Mouse (Mus musculus) limb, embryonic 10.5 days (tissue): ENCODE measurements at regions not wholly inside any gene's neighbourhood (a gene's known extent, or its start where the extent isn't known, plus 50 kb on each side); places are given as distances from the start of the nearest gene placed in this dataset.
A peak's percentile ranks its signal among the peaks of the same experiment; 100 is the strongest.

ENCODE experiments used
- DNase-seq: peaks from one replicate; pipeline ENCODE4 v3.0.0-alpha.2; 2017; ENCODE audit warnings: low spot score
- H3K27ac ChIP-seq: fragments of 300-500 bp; sonication (generic); 2 replicates; pipeline ENCODE4 v1.5.1; 2016; ENCODE audit warnings: mild to moderate bottlenecking
- H3K27me3 ChIP-seq: fragments of 300-500 bp; sonication (generic); 2 replicates; pipeline ENCODE4 v1.6.1; 2016; ENCODE audit warnings: low read depth, mild to moderate bottlenecking; ENCODE audit not compliant: poor library complexity, severe bottlenecking
- H3K36me3 ChIP-seq: fragments of 300-500 bp; sonication (generic); 2 replicates; pipeline ENCODE4 v1.6.1; 2016; ENCODE audit warnings: mild to moderate bottlenecking, moderate library complexity
- H3K4me1 ChIP-seq: fragments of 300-500 bp; sonication (generic); 2 replicates; pipeline ENCODE4 v1.6.1; 2016
- H3K4me3 ChIP-seq: fragments of 300-500 bp; sonication (generic); 2 replicates; pipeline ENCODE4 v1.5.1; 2016; ENCODE audit warnings: mild to moderate bottlenecking, moderate library complexity
- H3K9me3 ChIP-seq: fragments of 300-500 bp; sonication (generic); replicated peaks from 2 replicates; pipeline ENCODE4 v1.6.1; 2016; ENCODE audit warnings: mild to moderate bottlenecking
- WGBS: fragments of 180-500 bp; shearing (Covaris S2); methylation state at CpG from one replicate; pipeline ENCODE4 v1.1.7; 2016; 5-methylcytosine and 5-hydroxymethylcytosine counted together

DNA sequence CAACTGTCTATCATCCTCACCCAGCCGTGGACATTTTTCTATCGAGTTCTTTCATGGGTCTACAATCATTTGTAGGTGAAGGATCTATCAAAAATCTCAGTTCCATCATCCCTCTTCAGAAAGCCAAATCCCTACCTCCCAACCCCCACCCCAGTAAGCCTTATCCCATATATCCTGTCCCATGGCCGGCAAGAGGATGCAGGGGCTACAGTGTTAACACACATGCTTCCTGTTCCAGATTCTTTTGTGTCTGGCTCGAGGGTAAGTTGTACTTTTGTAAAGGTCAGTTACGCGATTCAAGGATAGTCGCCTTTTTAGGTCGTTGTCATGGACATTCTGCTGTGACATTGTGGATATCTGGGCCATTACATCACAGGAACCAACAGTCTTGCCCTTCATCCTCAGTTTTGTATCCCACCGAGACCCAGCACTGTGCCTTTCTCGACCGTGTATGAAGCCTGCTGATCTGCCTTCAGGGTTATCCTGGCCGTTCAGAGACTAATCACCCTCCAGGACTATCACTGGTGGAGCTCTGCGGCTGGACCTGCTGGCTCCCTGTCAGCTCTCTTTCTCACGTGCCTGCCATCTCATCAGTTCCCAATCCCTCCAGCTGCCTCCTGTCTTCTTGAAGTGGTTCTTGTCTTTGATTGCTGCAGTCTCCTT is 193.8 kb downstream of the Trim29 start:
- Histone ChIP-seq H3K36me3 (no peaks in the 10 kb centered on the region), H3K4me1 (peaks cover 30% of the 10 kb centered on the region), H3K27me3 (no peaks in the 10 kb centered on the region), H3K9me3 (no peaks in the 10 kb centered on the region), H3K4me3 (no peak overlapping the region), H3K27ac (peak overlapping the region; percentile 74)
- no peak for DNase-seq
- WGBS: 54% methylated on average over 14 of the region's 14 CpGs

DNA sequence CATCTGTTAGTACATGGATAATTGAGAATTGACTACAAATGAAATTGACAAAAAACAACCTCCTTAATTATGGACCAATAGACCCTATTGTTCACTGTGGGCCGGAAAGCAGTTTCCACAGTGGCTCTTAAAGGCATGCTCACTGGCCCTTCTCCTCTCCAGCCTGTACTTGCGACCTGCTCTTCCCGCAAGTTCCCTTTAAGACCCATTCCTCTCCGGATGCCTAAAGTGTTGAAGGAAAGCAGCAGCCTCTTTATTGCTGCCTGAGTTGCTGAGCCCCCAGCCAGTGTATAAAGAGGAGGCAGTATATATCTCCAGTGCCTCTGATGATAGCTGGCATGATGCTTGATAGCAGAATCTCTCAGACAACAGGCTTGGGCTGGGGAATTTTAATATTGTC is 195.2 kb downstream of the Trim29 start:
- no peaks in the 10 kb centered on the region for H3K36me3 ChIP-seq
- peak overlapping the region; percentile 70 for H3K27ac ChIP-seq
- DNase-seq: no peak
- H3K4me3 ChIP-seq: no peak overlapping the region
- no peaks in the 10 kb centered on the region for H3K27me3 ChIP-seq
- 17% methylated on average over 4 of the region's 4 CpGs for WGBS
- H3K9me3 ChIP-seq: no peaks in the 10 kb centered on the region
- H3K4me1 ChIP-seq: peaks cover 30% of the 10 kb centered on the region

DNA sequence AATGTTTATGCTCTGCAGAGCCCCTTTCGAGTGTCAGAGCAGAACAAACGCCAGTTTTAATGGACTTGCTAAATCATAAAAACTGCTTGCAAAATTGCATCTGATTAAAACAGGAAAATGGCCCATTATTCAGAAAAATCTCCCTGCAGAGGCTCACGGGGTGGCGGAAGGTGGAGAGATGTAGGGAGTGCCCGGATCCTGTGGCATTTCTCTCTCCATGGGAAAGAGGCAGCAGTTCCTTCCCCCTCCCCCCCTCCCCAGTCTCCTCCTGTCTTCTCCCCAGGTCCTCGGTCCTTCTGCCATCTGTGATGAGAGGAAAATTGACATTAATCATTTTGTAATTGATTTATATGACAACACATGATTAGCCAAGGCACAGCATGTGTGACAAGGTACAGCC is 195.6 kb downstream of the Trim29 start:
- H3K4me3 ChIP-seq: no peak overlapping the region
- no peaks in the 10 kb centered on the region for H3K27me3 ChIP-seq
- WGBS: 35% methylated on average over 6 of the region's 6 CpGs
- no peaks in the 10 kb centered on the region for H3K9me3 ChIP-seq
- peaks cover 30% of the 10 kb centered on the region for H3K4me1 ChIP-seq
- no peaks in the 10 kb centered on the region for H3K36me3 ChIP-seq
- no peak for DNase-seq
- H3K27ac ChIP-seq: peak overlapping the region; percentile 70; the same call in 1 of the 2 replicates

DNA sequence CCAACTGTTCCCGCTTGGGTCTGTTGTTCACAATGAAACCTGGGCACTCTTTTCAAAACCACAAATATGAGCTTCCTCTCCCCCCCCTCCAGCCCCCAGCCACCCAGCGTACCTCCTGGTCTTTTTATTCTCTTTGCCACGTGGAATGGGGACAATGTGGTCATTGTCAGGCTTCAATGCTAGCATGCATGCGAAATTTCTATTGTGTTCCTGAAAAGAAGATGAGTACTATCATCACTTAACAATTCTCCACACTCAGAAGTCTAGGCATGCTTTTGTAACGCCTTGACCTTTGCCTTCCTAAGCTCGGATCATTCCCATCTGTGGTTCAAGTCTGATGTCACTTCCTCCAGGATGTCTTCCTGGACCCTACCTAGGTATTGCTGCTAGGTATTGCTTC is 202.2 kb downstream of the Trim29 start:
- Histone ChIP-seq H3K9me3 (no peaks in the 10 kb centered on the region), H3K4me1 (no peaks in the 10 kb centered on the region), H3K4me3 (no peak overlapping the region), H3K27me3 (no peaks in the 10 kb centered on the region), H3K36me3 (no peaks in the 10 kb centered on the region), H3K27ac (no peak overlapping the region)
- WGBS: 79% methylated on average over 6 of the region's 6 CpGs
- DNase-seq: no peak

DNA sequence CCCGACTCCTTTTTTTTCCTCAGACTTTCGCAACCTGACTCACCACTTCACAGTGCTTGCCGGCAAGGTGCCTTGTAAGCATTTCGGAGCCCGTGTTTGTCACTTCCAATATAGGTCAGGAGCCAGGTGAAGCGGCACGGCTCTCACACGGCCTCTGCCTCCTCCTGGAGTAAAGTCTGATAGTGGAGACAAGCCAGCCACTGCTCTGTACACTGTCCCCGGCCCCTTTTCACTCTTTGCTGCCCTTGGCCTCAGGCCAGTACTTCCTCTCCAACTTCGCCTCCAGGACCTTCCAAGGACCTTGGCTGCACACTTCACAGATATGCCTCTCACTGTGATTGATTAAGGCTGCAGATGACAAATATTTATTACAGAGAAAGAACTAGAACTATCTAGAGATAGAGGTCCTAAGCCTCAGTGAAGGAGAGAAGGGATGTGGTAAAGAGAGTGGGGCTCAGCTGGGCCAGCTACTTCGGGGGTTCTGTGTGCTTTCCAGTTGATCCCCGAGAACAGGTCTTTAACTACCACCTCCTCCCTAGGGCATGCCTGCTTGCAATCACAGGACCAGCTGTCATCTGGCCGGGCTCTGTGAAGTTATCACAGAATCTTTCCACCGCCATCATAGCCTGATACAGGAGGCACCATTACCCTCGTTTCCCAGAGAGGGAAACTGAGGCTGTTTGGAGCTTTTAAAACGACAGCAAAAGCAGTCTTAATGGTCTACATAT is 204.2 kb downstream of the Trim29 start:
- no peak for DNase-seq
- no peak overlapping the region for H3K27ac ChIP-seq
- H3K27me3 ChIP-seq: no peaks in the 10 kb centered on the region
- H3K9me3 ChIP-seq: no peaks in the 10 kb centered on the region
- H3K36me3 ChIP-seq: no peaks in the 10 kb centered on the region
- no peak overlapping the region for H3K4me3 ChIP-seq
- H3K4me1 ChIP-seq: no peaks in the 10 kb centered on the region
- 87% methylated on average over 16 of the region's 16 CpGs for WGBS

DNA sequence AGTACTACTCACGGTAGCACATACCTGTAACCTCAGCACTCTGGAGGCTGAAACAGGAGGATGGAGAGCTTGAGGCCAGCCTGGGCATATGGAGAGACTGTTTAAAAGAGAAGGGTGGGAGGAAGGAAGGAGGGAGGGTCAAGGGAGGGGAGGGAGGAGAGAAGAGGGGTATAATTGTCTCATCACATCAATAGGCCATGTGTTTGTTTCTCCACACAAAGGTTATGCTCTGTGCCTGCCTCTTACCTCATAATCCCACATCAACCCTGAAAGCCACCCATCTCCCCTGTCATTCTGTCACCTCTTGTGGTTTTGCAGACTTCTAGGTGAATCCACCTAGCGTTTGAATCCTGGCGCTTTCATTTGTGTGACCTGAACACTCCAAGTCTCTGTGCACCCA is 210.3 kb downstream of the Trim29 start:
- H3K9me3 ChIP-seq: no peaks in the 10 kb centered on the region
- peaks cover 9% of the 10 kb centered on the region for H3K4me1 ChIP-seq
- WGBS: 88% methylated on average over 3 of the region's 3 CpGs
- no peak for DNase-seq
- no peak overlapping the region for H3K27ac ChIP-seq
- H3K4me3 ChIP-seq: no peak overlapping the region
- H3K27me3 ChIP-seq: no peaks in the 10 kb centered on the region
- no peaks in the 10 kb centered on the region for H3K36me3 ChIP-seq

DNA sequence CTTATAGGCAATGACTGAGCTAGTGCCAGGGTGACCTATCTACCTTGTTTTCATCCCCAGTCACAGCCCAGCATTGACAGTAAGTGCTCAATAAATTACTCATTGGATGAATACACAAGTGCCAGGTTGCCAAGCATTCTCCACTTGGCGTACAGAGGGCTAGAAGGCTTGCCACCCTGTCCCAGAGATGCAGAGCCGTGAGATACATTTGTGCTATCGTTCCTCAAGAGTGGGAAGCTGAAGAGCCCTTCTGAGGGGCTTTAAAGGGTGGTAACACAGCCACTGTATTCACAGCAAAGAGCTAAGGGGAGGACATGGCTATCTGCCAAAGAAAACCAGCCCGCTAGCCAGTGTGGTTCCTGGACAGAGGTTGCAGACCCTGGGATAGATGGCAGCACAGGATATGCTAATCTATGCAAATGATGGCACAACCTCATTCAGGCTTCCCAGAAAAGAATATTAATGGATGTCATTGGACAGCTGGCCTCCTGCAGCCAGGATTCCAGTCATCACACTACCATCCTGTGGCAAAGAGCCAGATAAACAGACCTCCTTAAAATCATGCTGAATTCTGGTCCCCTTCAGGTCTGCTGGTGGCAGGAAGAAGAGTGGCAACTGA is 214.4 kb downstream of the Trim29 start:
- H3K36me3 ChIP-seq: no peaks in the 10 kb centered on the region
- WGBS: 89% methylated on average over 4 of the region's 4 CpGs
- no peaks in the 10 kb centered on the region for H3K27me3 ChIP-seq
- no peak overlapping the region for H3K4me3 ChIP-seq
- no peaks in the 10 kb centered on the region for H3K9me3 ChIP-seq
- no peak for DNase-seq
- peaks cover 9% of the 10 kb centered on the region for H3K4me1 ChIP-seq
- H3K27ac ChIP-seq: no peak overlapping the region

DNA sequence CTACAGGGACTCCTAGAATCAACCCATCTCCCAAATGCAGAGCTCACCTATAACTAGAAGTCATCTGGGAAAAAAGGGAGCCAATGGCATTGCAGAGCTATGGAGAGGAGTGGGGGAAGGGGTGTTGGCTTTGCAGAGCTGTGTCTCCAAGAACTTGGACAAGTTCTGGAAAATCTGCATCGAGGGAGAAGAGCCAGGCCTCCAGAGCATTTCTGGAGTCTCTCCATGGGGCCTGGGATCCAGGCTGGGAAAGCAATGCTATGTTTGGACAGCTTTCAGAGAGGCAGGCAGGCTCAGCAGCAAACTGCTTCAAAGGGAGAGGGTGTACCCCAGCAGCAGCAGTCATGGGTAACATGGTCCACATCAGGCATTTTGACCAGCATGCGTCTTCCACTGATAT is 211.6 kb upstream of the Nectin1 start:
- Histone ChIP-seq H3K9me3 (no peaks in the 10 kb centered on the region), H3K27me3 (no peaks in the 10 kb centered on the region), H3K4me3 (no peak overlapping the region), H3K4me1 (no peaks in the 10 kb centered on the region), H3K36me3 (no peaks in the 10 kb centered on the region), H3K27ac (no peak overlapping the region)
- no peak for DNase-seq
- 88% methylated on average over 2 of the region's 2 CpGs for WGBS

DNA sequence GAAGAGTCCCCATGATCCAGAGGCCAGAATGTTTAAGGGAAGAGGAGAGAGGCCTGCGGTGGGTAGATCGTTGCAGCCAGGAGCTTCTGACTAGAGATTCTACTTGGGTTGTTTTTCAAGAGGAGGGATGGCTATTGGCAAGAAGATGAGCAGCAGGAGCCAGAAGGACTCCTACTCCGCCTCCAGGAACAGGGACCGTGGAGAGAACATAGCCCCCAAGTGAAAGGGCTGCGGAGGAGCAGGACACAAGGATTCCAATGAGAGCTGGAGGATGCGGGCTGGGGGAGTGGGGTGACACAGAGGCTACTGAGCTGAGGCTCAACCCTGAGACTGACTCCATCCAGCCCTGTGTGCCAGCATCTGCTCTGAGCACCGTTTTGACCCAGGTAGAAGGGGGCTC is 207.8 kb upstream of the Nectin1 start:
- Histone ChIP-seq H3K27me3 (no peaks in the 10 kb centered on the region), H3K9me3 (no peaks in the 10 kb centered on the region), H3K4me3 (no peak overlapping the region), H3K27ac (no peak overlapping the region), H3K4me1 (no peaks in the 10 kb centered on the region), H3K36me3 (no peaks in the 10 kb centered on the region)
- 91% methylated on average over 7 of the region's 7 CpGs for WGBS
- DNase-seq: no peak

DNA sequence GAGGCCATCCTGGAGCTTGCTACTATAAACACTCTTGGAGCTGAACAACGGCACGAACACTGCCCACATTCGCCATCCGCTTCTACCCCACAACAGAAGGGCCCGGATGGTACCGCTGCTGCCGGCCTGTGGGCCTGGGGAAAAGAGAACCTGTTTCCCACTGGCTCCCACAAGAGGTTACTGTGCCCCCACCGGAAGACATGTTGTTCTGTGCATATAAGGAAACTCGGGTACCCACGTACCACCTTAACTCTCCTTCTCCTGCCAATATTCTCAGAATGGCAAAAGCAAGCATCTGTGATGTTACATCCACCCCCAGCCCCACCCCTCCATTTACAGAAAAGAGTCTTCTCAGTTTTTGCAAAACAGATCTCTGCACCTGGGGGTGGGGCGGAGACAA is 206.7 kb upstream of the Nectin1 start:
- Histone ChIP-seq H3K36me3 (no peaks in the 10 kb centered on the region), H3K9me3 (no peaks in the 10 kb centered on the region), H3K27ac (no peak overlapping the region), H3K4me3 (no peak overlapping the region), H3K27me3 (no peaks in the 10 kb centered on the region), H3K4me1 (no peaks in the 10 kb centered on the region)
- 90% methylated on average over 11 of the region's 11 CpGs for WGBS
- DNase-seq: no peak

DNA sequence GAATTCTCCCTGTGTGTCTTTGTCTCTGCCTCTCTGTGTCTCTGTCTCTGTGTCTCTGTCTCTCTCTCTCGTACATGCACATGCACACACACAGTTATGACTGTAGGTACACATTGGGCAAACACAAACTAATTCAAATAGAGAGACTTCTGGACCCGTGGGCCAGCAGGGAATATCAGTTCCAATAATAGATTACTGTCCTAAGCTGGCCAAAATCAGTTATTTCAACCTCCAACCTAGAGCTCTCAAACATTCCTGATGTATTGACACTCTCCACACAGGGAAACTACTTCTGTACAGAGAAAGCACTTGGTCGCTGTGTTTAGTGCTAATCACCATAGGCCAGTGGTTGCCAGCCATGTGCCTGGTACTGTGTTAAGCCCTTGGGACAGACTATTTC is 203.7 kb upstream of the Nectin1 start:
- no peak for DNase-seq
- no peak overlapping the region for H3K4me3 ChIP-seq
- H3K36me3 ChIP-seq: no peaks in the 10 kb centered on the region
- 87% methylated on average over 3 of the region's 3 CpGs for whole genome bisulfite sequencing
- H3K9me3 ChIP-seq: no peaks in the 10 kb centered on the region
- no peak overlapping the region for H3K27ac ChIP-seq
- H3K4me1 ChIP-seq: peaks cover 5% of the 10 kb centered on the region
- no peaks in the 10 kb centered on the region for H3K27me3 ChIP-seq

DNA sequence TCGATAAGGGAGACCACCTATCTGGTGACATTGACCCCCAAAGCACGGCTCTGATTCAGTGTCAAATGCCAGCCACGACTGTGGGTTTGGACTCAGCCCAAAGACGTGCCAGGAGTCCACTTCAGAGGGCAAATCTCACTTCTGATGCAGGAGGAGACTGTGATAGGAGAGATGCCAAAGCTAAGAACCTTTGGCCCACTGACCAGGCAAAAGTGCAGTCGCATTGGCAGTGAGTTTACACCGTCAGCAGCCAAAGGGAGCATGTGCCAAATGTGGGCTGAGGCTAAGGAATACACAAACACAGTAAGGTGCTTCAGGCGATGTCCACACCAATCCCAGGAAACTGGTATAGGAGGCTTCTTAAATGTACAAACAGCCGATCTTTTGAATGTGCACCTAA is 202.6 kb upstream of the Nectin1 start:
- H3K27me3 ChIP-seq: no peaks in the 10 kb centered on the region
- peaks cover 9% of the 10 kb centered on the region for H3K4me1 ChIP-seq
- H3K9me3 ChIP-seq: no peaks in the 10 kb centered on the region
- no peak overlapping the region for H3K27ac ChIP-seq
- H3K4me3 ChIP-seq: no peak overlapping the region
- WGBS: 90% methylated on average over 8 of the region's 8 CpGs
- no peaks in the 10 kb centered on the region for H3K36me3 ChIP-seq
- no peak for DNase-seq

DNA sequence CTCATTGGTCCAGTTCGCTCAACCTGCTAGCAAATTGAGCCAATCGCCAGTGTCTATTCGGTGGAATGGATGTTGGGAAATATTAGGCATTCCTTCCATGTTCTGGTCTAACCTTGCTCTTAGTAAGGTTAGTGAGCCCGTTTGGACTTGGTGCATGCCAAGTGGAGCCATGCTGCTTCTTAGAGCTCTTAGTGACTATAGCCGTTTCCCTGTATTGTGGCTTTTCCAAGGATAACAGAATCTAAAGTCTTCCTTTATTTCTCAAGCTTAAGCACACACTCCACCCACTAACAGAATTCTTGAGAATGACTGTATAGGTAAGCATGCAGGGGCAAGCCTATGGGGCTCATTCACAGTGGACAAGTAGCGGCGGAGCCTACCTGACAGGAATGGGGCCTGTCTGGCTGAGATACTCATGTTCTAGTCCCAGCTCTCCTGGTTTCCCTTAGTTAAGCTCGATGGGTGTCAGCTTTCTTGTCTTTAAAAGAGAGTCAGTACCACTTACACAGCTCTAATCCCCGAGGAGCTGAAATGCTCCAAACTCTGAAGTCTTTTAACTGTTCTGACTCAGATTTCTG is 201.6 kb upstream of the Nectin1 start:
- 89% methylated on average over 9 of the region's 9 CpGs for WGBS
- no peaks in the 10 kb centered on the region for H3K27me3 ChIP-seq
- no peak overlapping the region for H3K4me3 ChIP-seq
- H3K4me1 ChIP-seq: peaks cover 9% of the 10 kb centered on the region
- DNase-seq: no peak
- H3K27ac ChIP-seq: no peak overlapping the region
- H3K9me3 ChIP-seq: no peaks in the 10 kb centered on the region
- no peaks in the 10 kb centered on the region for H3K36me3 ChIP-seq
